Mouse (Mus musculus): ENCODE measurements around the gene Gnai3. TPM values are rescaled to one million over a fixed set of nuclear protein-coding genes. Genes with fewer than 3 reads are reported as not detected.

The Gnai3 gene
- polyA plus RNA-seq, 1 experiment from 2014 or later, result 63.4 TPM

DNA sequence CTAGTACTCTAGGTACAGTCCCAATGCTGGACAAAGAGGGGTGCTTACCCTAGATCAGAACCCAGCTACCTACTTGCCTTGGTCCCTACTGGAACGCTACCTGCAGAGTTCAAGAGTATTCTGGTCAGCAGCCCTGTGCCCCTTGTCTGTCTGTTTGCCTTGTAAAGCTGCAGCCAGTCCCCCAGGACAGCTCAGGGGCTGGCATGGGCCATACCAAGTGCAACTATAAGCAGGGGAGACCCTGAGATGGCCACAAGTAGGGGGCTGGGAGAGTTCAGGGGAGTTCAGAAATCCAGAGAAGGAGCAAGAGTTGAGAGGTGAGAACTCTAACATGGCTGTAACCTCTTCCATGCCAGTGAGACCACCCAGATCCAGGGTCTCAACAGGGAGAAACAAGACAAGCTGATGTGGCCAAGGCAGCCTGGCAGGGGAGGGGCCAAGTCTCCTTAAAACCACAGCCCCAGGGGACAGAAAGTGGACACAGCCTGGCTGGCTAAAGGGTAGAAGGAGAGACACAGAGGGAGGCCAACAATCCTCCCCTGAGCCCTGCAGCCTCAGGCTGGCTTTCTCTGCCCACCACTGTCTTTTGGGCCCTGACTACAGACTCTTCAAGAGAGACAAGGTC, 63.6 kb downstream of the Gnai3 start:
- 88% methylated on average over 1 of the region's 1 CpGs for WGBS (ENCODE audit: insufficient replicate concordance)
- peak overlapping the region; percentile 97 for H3K4me2 ChIP-seq
- H3K4me1 ChIP-seq (replicated peaks), result peaks cover 68% of the 10 kb centered on the region
- H3K27ac ChIP-seq (replicated peaks), result peak overlapping the region; percentile 90
- no peaks in the 10 kb centered on the region for H3K9me3 ChIP-seq (replicated peaks)
- ATAC-seq (ENCODE audit: insufficient read depth), result no peak
- peak overlapping the region; percentile 79 for H3K4me3 ChIP-seq (replicated peaks)
- H3K9ac ChIP-seq, result peak overlapping the region; percentile 91; the same call in 1 of the 2 replicates
- H3K36me3 ChIP-seq (replicated peaks), result peaks cover 54% of the 10 kb centered on the region
- H3K27me3 ChIP-seq, result no peaks in the 10 kb centered on the region

DNA sequence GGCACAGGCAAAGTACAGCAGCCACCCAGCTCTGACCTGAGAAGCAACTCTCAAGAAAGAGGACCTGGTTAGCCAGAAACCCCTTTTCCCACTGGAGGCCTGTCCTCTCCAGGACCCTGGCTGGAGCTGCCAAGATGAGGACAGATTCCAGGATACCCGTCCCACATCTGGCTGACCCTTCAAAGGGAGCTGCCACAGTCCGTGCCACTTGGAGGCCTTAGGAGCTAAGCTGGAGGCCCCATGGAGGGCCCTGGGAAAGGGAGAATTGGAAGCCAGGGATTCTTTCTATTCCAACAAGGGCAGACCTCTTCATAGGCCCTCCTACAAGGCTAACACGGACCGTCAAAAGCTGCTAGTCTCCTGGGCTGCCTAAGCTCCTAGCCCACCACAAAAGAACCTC, 64.3 kb downstream of the Gnai3 start:
- 80% methylated on average over 4 of the region's 4 CpGs for WGBS (ENCODE audit: insufficient replicate concordance)
- Histone ChIP-seq H3K9me3 (replicated peaks) (no peaks in the 10 kb centered on the region), H3K4me2 (peak overlapping the region; percentile 97), H3K4me1 (replicated peaks) (peaks cover 63% of the 10 kb centered on the region), H3K27me3 (no peaks in the 10 kb centered on the region), H3K27ac (replicated peaks) (peak overlapping the region; percentile 90), H3K9ac (peak overlapping the region; percentile 25), H3K4me3 (replicated peaks) (no peak overlapping the region), H3K36me3 (replicated peaks) (peaks cover 61% of the 10 kb centered on the region)
- ATAC-seq (ENCODE audit: insufficient read depth), result no peak

DNA sequence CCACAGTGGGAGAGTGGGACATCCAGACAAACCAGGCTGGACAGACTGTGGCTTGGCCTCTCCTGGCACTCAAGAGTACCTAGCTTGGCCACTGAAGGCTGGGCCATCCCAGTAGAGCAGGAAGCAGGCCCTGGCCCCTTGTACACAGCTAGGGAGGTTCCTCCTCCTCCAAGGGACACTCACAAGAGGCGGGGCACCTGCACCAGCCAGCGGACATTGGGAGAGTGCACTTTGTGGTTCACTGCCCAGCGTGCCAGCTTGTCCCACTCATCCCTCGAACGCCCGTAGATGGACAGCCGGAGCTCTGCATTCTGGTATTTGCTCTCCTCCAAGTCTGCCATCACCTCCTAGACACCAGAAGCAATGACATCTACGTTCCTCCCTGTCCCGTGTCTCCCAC, 69.1 kb downstream of the Gnai3 start:
- WGBS (ENCODE audit: insufficient replicate concordance), result 85% methylated on average over 9 of the region's 9 CpGs
- Histone ChIP-seq H3K27me3 (no peaks in the 10 kb centered on the region), H3K4me3 (replicated peaks) (no peak overlapping the region), H3K27ac (replicated peaks) (no peak overlapping the region), H3K4me1 (replicated peaks) (peaks cover 27% of the 10 kb centered on the region), H3K9ac (no peak overlapping the region), H3K9me3 (replicated peaks) (no peaks in the 10 kb centered on the region), H3K4me2 (no peak overlapping the region), H3K36me3 (replicated peaks) (peaks cover 93% of the 10 kb centered on the region)
- ATAC-seq (ENCODE audit: insufficient read depth), result no peak

GRCm38 (mm10) chr3:108072983-108073569, 72.9 kb downstream of the Gnai3 start:
- Histone ChIP-seq H3K9ac (no peak overlapping the region), H3K36me3 (replicated peaks) (peaks cover 67% of the 10 kb centered on the region), H3K27me3 (no peaks in the 10 kb centered on the region), H3K4me1 (replicated peaks) (peaks cover 45% of the 10 kb centered on the region), H3K27ac (replicated peaks) (peak overlapping the region; percentile 24; the same call in 1 of the 2 replicates), H3K4me3 (replicated peaks) (no peak overlapping the region), H3K4me2 (no peak overlapping the region), H3K9me3 (replicated peaks) (no peaks in the 10 kb centered on the region)
- no peak for ATAC-seq (ENCODE audit: insufficient read depth)
- WGBS (ENCODE audit: insufficient replicate concordance), result 70% methylated on average over 10 of the region's 10 CpGs

DNA sequence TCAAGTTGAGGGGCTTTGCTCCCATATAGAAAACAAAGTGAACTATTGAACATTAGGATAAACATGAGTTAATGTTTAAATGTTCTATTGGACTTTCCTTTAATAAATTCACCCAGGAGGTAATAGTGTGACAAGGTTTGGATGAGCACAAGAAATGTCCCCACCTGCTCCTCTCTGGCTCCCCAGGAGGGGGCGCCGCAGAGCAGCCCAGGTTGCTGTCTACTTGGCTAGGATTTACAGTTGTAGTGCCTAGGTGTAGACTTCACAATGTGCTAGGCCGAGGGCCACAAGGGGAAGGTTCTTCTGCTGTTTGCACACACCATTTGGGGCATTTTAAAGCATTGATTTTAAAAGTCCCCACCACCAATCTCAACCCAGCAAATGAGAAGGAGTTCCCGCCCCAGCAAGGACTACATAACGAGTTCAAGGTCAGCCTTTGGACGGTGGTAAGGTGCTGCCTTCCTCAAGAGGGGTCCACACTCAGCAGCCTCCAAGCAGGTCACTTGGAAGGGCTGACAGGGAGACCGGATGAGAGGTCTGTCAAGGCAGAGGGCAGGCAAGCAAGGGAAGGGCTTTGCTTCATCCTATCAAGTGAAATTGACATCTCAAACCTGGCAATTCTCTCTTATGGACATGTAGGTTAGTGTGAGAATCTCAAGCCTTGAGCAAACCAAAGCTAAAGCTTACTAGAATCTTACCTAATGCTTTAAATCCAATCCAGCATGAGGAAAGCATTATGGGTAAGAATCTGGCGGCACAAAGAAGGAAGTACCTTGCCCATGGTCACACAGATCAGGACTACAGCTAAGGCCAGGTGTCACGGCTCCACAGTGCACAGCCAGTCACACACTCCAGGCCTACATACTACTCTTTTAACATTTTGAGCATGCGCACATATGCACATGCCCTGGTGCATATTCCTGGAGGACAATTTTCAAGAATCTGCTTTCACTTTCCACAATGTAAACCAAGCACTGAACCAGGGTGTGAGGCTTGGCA, 75.4 kb downstream of the Gnai3 start:
- Histone ChIP-seq H3K4me3 (replicated peaks) (no peak overlapping the region), H3K36me3 (replicated peaks) (peaks cover 42% of the 10 kb centered on the region), H3K4me1 (replicated peaks) (peaks cover 41% of the 10 kb centered on the region), H3K9me3 (replicated peaks) (no peaks in the 10 kb centered on the region), H3K27ac (replicated peaks) (peak overlapping the region; percentile 62), H3K4me2 (peak overlapping the region; percentile 49), H3K9ac (no peak overlapping the region), H3K27me3 (no peaks in the 10 kb centered on the region)
- ATAC-seq (ENCODE audit: insufficient read depth), result peak; percentile 32; the same call in 1 of the 2 replicates
- WGBS (ENCODE audit: insufficient replicate concordance), result 54% methylated on average over 10 of the region's 10 CpGs

GRCm38 (mm10) chr3:108069231-108069870, 76.6 kb downstream of the Gnai3 start:
- no peaks in the 10 kb centered on the region for H3K9me3 ChIP-seq (replicated peaks)
- H3K4me2 ChIP-seq, result peak overlapping the region; percentile 49
- no peak overlapping the region for H3K4me3 ChIP-seq (replicated peaks)
- 46% methylated on average over 13 of the region's 13 CpGs for WGBS (ENCODE audit: insufficient replicate concordance)
- H3K27me3 ChIP-seq, result no peaks in the 10 kb centered on the region
- H3K27ac ChIP-seq (replicated peaks), result peak overlapping the region; percentile 62
- peaks cover 30% of the 10 kb centered on the region for H3K36me3 ChIP-seq (replicated peaks)
- H3K4me1 ChIP-seq (replicated peaks), result peaks cover 41% of the 10 kb centered on the region
- no peak overlapping the region for H3K9ac ChIP-seq
- peak; percentile 48 for ATAC-seq (ENCODE audit: insufficient read depth)

DNA sequence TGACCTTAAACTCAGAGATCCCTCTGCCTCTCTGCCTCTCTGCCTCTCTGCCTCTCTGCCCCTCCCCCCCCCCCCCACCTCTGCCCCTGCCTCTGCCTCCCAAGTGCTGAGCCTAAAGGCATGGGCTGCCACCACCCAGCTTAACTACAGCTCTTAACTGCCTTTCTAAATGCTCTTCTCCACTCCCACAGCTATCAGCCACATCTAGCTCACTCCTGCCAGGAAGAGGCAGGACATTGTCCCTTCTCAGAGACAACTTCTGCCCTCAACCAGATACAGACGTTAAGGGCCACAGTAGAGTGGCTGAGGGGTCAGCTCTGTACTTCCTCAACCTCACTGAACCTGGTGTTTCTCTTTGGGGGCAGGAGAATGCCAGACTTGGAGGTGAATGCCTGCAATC, 77.1 kb downstream of the Gnai3 start:
- Histone ChIP-seq H3K9me3 (replicated peaks) (no peaks in the 10 kb centered on the region), H3K4me2 (no peak overlapping the region; the same call in 1 of the 2 replicates), H3K4me3 (replicated peaks) (no peak overlapping the region), H3K9ac (no peak overlapping the region), H3K4me1 (replicated peaks) (peaks cover 41% of the 10 kb centered on the region), H3K36me3 (replicated peaks) (peaks cover 25% of the 10 kb centered on the region), H3K27ac (replicated peaks) (peak overlapping the region; percentile 62), H3K27me3 (no peaks in the 10 kb centered on the region)
- 3% methylated on average over 1 of the region's 1 CpGs for WGBS (ENCODE audit: insufficient replicate concordance)
- ATAC-seq (ENCODE audit: insufficient read depth), result no peak

DNA sequence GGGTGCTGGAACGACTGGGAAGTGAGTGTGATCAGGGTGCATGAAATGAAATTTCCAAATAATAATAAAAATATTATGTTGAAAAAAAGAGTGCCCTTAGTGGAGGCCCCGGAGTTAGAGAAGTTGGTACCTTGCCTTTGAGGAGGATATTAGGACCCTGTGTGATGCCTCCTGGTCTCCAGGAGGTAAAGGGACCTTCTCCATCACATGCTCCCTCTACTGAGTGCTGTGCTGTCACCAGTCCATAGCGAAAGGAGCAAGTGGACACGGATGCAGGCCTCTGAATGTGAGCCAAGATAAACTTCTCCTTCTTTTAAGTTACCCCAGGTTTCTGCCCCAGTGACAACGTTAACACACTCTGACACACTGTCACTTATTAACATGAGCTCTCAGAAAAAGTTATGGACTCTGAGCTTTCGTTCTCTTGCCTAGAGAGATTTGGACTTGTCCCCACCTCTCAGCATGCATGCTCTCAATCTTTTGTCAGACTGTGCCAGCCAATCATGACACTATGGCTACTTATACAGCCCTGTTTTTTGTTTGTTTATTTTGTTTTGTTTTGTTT, 78.5 kb downstream of the Gnai3 start:
- Histone ChIP-seq H3K9ac (no peak overlapping the region), H3K27ac (replicated peaks) (peak overlapping the region; percentile 62), H3K4me3 (replicated peaks) (no peak overlapping the region), H3K4me1 (replicated peaks) (peaks cover 31% of the 10 kb centered on the region), H3K36me3 (replicated peaks) (peaks cover 11% of the 10 kb centered on the region; the same call in 1 of the 2 replicates), H3K27me3 (no peaks in the 10 kb centered on the region), H3K9me3 (replicated peaks) (no peaks in the 10 kb centered on the region), H3K4me2 (no peak overlapping the region)
- ATAC-seq (ENCODE audit: insufficient read depth), result peak; percentile 45
- 58% methylated on average over 6 of the region's 6 CpGs for WGBS (ENCODE audit: insufficient replicate concordance)

- H3K27me3 ChIP-seq, result no peaks in the 10 kb centered on the region
- no peak for ATAC-seq (ENCODE audit: insufficient read depth)
- no peak overlapping the region for H3K27ac ChIP-seq (replicated peaks)
- no peak overlapping the region for H3K4me3 ChIP-seq (replicated peaks)
- H3K9ac ChIP-seq, result no peak overlapping the region
- H3K36me3 ChIP-seq (replicated peaks), result no peaks in the 10 kb centered on the region
- peaks cover 25% of the 10 kb centered on the region for H3K4me1 ChIP-seq (replicated peaks)
- no peaks in the 10 kb centered on the region for H3K9me3 ChIP-seq (replicated peaks)
- H3K4me2 ChIP-seq, result no peak overlapping the region
- WGBS (ENCODE audit: insufficient replicate concordance), result 69% methylated on average over 9 of the region's 9 CpGs
Observed at GRCm38 (mm10) chr3:108065551-108065950, 80.4 kb downstream of the Gnai3 start.

DNA sequence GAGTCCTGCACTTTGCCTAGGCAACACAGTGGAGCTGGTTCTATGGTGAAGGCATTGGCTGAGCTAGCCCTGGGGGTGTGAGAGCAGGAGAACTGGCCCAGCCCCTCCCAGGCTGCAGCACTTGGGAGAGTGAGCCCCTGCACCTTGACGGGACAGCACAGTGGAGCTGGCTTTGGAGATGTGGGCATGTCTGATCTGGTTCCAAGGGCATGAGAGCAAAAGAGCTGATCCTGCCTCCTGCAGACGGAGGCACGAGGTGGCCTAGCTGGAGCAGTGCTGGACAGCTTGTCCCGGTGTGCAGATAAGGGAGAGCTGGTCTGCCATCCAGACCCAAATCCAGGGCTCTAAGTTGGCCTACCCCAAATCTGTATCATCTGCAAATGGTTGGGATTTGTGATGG, 81.3 kb downstream of the Gnai3 start:
- no peaks in the 10 kb centered on the region for H3K36me3 ChIP-seq (replicated peaks)
- no peak for ATAC-seq (ENCODE audit: insufficient read depth)
- no peak overlapping the region for H3K4me2 ChIP-seq
- WGBS (ENCODE audit: insufficient replicate concordance), result 67% methylated on average over 4 of the region's 4 CpGs
- H3K4me1 ChIP-seq (replicated peaks), result peaks cover 16% of the 10 kb centered on the region
- H3K27me3 ChIP-seq, result no peaks in the 10 kb centered on the region
- H3K27ac ChIP-seq (replicated peaks), result no peak overlapping the region
- no peaks in the 10 kb centered on the region for H3K9me3 ChIP-seq (replicated peaks)
- H3K9ac ChIP-seq, result no peak overlapping the region
- no peak overlapping the region for H3K4me3 ChIP-seq (replicated peaks)

All from liver, embryonic 15.5 days (tissue).